Mouse (Mus musculus) thymus, postnatal 10 days (tissue): ENCODE data around the gene Dnajc2.
"Not testable (repeated sequence)": the region's sequence is repeated elsewhere in the genome, so short reads cannot be mapped to it uniquely, and the experiment has no call there.

Experiments used
- DNase-seq, 2 experiments: peaks; one replicate each; pipeline ENCODE4 v3.0.0; 2021; ENCODE audit warnings: low spot score in 2 of 2

Dnajc2 gene

DNA sequence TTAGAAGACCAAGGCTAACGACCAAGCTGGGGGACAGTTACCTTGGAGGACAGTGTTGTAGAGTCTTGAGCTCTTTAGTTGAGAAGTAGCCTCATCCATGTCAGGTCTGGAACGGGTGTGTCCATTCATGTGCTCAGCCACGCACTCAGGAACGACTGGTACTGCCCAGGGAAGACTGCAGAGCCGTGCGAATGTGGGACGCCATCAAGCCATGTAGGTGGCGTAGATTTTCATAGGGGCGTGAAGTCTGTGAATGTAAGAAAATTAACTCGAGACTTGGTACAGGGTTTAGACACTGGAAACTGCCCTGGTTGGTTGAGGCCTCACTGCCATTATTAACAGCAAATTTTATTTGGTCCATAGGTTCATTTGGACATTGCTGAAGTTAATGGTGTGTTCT, 41.4 kb downstream of the Dnajc2 start:
- DNase-seq: no peak

DNA sequence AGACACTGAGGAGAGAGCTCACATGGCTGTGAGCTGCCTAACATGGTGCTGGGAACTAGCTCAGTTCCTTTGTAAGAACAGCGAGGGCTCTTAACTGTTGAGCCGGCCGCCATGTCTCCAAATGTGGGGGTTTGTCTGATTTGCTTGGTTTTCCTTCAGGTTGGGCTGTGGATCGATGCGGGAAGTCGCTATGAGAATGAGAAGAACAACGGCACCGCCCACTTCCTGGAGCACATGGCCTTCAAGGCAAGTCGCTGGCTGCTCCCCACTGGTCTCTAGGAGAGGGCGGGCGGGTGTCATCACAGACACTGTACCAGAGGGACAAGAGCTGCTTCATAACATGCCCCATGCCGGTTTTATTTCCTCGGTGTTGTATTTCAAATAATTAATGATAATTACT, 45.2 kb downstream of the Dnajc2 start:
- DNase-seq: no peak

DNA sequence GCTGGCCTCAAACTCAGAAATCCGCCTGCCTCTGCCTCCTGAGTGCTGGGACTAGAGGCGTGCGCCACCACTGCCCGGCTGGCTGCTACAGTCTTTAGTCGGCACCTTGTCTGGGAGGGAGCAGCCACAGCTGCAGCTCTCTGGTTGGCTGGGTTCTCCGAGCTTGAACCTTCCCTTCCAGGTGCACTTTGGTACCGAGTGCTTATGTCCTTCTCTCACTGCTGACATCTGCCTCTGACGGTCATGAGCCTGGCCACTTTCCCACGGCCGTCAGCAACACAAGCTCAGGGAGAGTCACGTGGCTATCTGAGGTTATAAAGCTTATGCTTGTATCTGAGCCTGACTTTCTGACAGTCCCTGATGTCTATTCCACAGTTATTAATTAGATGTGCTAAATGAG, 45.9 kb downstream of the Dnajc2 start:
- no peak for DNase-seq

DNA sequence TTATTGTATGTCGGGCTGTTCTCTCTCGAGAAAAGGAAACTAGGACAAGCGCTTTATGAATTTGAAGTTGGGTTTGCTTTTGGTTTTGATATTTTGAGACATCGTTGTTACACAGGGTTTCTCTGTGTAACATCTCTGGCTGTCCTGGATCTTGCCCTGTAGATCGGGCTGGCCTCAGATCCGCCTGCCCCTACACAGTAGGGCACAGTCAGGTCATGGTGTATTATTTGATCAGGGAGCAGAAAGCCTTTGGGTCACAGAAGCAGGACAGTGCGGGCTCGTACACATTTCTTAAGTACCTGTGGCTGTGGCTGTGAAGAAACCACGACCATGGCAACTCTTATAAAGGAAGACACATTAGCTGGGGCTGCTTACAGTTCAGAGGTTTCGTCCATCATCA, 47.4 kb downstream of the Dnajc2 start:
- no peak for DNase-seq

DNA sequence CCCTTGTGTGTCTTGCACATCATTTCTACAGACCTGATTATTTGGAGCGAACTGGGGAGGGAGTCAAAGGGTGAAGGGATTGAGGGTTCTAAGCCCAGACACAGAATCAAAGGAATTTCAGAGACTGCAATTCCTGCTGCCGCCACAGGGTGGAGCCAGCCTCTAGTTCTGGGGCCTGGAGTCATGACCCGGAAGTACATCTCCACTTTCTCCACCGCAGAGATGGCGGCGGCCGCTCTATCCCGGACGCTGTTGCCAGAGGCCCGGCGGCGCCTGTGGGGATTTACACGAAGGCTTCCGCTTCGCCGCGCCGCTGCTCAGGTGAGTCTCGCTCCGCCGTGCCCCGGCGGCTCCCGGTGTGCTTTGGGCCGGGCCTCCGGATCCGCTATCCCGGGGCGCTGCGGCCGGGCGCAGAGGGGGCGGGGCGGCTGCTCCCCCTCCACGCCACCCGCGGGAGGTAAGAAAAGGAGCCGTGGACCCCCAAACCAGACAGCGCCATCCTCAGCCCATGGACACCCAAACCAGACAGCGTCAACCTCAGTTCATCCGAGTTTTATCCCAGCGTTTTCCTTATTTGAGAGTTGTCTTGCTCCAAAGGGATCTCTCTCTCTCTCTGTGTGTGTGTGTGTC, 48.0 kb downstream of the Dnajc2 start, which contains the start of gene Pmpcb:
Gene Pmpcb (plus strand): TSS at position 186 of the 630 bp plus-strand sequence.
- peak; percentile 84 to 89 for DNase-seq

DNA sequence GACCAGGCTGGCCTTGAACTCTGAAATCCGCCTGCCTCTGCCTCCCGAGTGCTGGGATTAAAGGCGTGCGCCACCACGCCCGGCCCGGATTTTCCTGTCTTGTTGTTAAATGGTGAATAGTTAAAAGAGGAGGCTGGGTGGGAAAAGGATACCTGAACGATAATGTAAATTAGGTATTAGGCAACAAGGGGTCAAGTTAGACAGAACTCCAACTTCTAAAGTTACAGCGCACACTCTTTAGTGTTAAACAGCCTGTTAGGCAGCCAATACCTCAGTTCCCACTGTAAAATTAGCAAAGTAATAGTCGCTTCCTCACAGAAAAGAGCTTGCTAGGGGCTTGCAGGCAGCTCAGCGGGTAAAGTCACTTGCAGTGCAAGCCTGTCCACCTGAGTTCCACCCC, 49.0 kb downstream of the Dnajc2 start:
- DNase-seq: no peak

DNA sequence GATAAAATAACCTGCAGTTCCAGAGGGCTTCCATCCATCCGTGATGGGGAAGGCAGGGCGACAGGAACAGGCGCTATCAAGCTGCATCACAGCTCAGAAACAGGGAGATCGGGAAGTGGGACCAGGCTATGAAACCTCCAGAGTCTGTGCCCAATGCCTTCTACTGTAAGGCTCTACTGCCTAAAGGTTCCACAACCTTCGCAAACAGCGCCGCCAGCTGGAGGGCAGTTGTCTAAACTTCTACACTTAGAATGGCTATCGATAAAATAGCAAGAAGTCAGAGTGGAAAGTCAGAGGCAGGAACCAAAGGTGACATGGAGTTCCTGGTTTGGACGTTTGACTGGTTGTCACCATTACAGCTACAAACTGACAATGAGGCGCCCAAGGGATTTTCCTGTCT, 49.5 kb downstream of the Dnajc2 start:
- peak; percentile 46 to 77 for DNase-seq

DNA sequence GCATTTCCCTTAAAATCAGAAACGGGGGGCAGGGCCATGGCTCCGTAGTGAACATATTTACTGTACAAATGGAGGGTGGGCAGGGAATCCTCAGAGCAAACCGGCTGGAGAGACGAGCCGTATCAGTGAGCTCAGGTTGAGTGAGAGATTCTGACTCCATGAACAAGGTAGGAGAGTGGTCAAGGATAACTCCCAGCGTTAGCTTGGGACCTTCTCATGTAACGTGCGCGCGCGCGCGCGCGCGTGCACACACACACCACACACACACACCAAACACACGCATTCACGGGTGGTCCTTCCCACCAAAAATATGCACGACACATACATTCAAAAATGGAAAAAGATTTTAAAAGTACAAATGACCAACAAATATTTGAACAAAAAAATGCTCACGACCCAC, 50.0 kb downstream of the Dnajc2 start:
- DNase-seq: no peak

DNA sequence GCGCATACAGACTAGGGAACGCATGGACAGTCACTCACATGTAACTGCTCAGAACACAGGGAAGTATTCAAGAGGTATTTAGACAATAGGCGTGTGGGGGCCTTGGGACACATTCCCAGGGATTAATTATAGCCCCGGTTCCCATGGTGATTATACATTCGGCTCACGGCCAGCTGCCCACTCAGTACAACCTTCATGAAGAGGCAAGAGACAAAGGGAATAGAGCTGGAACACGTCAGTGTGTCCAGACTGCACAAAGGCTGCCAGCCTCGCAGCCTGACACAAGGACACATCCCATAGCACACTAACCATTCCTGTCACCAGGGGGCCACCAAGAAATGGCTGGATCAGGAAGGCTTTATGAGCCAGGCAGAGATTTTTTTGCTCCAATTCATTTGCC, 52.1 kb downstream of the Dnajc2 start:
- no peak for DNase-seq

DNA sequence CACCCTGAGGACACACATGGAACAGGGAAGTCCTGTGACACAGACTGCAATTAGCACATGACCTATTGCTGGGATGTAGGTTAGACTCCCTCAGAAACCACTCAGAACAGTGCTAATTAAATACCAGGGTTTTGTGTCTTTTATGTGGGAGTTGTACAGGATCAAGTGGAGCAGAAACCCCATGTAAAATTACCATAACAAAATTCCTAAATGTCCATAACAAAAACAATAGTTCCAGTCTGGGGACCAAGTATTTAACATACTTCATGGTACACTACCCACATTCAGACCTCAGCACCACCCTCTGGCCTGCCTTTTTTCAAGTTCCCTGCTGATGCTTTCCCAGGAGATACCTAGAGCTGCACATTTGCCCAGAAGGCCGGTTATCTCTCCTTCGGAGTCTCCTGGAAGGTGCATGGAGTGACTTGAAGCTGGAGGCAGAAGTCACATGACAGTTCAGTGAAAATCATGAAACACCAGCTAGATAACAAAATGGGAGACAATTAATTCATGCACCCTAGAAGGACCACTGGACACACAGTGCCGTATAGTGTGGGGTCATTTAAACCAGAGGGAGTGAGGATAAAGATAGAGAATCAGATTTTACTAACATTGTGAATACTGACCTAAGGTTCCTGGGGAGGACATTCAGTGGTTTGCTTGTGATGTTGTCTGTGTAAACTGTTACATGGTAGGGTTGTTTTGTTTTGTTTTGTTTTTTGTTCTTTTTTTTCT, 52.7 kb downstream of the Dnajc2 start:
- DNase-seq: no peak

DNA sequence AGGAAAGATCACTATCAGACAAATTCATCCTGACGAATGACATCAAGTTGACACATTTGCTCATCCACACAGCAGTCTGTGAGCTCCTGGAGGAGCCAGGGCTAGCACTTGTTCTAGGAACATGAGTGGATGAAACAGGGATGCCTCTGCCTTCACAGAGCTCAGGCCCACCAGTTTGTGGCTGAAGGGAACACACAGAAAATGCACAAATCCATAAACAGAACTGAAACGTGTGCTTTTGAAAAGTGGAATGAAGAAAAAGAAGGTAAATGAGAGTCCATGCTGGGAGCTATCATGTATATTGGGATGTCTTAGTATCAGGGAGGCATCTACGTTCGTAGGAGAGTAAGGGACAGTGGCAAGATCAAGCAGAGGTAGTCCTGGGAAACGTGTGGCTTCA, 55.9 kb downstream of the Dnajc2 start:
- no peak for DNase-seq

DNA sequence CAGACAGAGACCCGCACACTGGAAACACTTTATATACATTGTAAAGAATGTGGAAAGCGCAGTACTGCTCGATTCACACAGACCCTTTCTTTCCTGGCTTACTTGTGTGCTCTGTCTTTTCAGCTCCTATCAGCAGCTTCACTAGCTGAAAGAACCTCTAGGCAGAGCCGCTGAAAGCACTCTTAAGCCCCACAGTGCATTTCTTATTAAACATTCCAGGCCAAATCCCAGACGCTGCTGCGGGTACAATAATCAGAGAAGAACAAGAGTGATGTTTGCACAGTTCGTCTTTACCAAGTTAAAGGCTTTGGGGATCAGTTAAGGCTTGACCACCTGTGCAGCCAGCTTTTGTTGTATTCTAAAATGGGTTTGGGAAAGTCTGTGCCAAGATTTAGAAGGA, 60.2 kb downstream of the Dnajc2 start:
- DNase-seq: no peak

DNA sequence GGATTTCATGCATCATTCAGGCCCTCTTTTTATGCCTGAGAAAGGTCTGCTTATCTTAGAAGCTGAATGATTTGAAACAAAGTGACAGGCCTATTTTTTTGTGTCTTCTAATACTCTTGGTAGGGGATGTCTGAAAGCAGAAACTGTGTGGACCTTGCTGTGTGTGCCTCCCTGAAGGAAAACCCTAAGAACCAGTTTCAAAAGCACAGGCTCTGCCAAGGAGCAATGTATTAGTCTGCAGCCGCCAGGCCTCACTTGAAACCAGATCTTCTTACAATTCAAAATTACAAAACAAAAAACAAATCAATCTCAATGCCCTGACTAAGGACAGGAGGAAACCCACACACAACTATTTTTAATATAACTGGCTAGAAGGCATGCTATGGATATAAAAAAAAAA, 60.6 kb downstream of the Dnajc2 start:
- DNase-seq: no peak

DNA sequence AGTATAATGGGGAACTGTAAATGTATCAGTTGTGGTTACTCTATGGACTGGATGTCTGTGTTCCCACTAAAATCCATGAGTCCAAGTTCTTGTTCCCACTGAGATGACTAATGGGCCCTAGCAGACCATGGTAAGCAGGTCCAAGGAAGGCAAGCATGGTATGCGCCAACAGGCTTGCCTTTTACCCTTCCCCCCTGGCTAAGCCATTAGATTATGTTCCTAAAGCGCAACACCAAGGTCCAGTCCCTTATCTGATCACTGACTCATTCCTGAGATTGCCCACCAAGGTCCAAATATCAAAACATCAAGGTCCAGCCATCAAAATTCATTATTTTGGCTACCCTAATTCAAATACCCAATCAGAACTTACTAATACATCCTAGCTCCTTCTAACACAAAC, 65.8 kb downstream of the Dnajc2 start:
- DNase-seq: no peak

DNA sequence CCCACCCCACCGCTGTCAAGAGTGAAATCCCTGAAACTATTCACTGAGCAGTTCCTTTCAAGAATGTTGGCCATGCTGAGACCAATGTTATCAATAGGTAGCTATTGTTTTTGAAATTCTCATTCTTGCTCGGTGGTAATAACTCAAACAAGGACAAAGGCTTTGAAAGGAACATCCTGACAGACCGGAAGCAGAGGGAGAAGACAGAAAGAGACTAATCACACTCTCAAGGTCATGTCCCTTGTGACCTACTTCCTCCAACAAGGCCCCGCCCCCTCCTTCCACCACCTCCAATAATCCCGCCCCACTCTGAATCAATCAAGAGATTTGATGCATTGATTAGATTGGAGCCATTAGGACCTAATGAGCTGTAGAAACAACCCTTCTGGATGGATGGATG, 66.5 kb downstream of the Dnajc2 start:
- no peak for DNase-seq

DNA sequence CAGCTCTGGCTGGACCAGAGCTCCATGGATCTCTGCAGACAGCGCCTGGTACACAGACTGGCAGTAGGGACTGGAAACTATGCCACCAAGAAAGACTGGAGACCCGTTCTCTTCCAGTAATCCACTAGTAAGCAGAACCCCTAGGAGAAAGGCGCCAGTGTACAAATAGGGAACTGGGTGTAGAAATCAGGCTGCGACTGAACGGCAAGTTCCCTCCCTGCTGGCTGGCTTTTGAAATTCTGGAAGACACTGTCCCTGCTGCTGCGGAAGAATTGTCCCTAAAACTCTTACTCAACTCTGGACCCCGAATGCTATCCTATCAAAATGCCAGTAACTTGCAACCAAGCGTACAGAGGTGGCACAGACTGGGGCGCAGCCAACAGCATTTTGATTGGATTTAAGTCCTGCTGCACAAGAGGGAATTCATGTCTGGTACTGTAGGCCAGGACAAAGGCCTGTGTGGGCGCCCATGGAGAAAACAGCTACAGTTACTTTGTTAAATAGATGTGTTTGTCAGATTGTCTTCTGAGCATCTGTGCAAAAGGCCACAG, 67.8 kb downstream of the Dnajc2 start:
- DNase-seq: no peak

DNA sequence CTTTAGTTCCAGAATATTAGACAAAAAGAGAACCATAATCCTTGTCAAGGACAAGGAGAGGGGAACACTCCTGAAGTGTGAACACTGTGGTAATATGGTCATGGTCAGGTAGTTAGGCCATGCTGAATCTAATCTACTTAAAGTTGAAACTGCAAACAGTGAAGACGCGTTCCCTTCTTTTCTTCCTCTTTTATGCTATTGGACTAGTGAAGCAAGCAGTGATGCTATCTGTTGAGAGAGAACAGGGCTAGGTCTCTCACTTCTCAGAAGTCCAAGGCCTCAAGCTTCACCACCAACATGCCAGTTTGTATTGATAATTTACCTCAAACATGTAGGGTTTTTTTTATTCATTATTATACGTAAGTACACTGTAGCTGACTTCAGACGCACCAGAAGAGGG, 70.6 kb downstream of the Dnajc2 start:
- no peak for DNase-seq

DNA sequence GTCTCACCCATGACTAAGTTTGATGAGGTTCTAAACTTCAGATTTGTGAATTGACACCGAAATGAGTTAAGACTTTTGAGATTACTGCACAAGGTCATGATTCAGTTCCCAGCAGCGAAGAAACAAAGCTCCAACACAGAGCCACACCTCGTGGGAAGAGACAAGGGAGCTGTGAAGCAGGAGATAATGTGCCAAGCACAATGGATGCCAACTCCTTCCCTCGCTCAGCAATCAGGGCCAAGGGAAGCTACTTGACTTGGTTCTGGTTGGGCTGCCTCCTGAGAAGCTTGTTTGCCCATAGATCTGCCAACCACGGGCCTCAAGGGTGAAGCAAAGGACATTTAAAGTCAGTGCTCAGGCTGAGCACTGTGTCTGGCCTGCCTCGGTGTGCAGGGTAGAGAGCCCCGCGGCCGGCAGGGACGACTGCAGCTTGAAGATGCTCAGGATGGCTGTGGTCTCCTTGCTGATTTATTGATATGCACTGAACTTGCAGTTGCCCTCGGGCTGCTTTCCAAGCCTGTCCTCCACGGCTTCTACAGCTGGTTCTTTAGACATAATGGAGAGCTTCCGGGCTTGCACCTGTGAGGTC, 72.8 kb downstream of the Dnajc2 start:
- DNase-seq: no peak

DNA sequence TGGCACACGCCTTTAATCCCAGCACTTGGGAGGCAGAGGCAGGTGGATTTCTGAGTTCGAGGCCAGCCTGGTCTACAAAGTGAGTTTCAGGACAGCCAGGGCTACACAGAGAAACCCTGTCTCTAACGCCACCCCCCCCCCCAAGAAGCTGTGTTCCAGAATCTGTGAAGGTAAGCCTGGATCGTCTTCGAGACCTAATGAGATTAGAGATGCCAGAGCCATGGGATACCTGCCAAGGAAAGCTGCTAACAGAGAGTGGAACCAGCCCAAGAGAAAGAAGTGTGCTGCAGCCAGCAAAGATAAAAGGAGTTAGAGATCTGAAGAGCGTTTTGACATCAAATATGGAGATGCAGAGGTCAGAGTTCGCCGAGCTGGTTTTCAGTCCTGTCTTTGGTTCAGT, 77.0 kb downstream of the Dnajc2 start:
- DNase-seq: not testable (repeated sequence)
